Mouse (Mus musculus) spleen, adult 2 months (tissue): ENCODE data around the gene Tac2.

ENCODE experiments used
- CTCF ChIP-seq: fragments of 200-500 bp; IDR thresholded peaks from 2 replicates; pipeline ENCODE4 v1.5.1; 2011; ENCODE audit warnings: mild to moderate bottlenecking, inconsistent platforms; ENCODE audit not compliant: insufficient read depth, insufficient read length, insufficient replicate concordance; ENCODE audit errors: extremely low read depth
- POLR2A ChIP-seq: fragments of 200-500 bp; IDR thresholded peaks from 2 replicates; pipeline ENCODE4 v1.6.1; 2011; ENCODE audit warnings: low read depth, low read length, inconsistent platforms

DNA sequence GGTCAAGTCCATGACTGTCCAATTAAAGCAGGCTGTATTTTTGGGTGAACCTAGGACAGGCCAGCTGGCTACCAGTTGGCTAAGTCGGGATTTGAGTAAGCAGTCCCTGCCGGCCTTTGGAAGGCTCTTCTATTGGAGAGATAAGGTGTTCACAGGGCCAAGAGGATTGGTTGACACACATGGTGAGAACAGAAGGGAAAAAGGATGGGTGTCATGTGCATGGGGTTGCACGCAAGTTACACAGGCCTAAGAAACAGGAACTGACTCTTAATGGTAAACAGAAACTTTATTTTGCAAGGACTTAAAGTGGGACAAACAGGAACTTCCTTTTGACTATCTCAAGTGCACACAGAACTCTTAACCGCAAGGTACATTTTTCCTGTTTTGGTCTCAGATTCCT lies 12.6 kb downstream of the Tac2 start:
- TF ChIP-seq CTCF (no peak), POLR2A (no peak)
